Mouse (Mus musculus) MEL (cell line): ENCODE measurements around the gene Git1. TPM values are rescaled to one million over a fixed set of nuclear protein-coding genes. Genes with fewer than 3 reads are reported as not detected.
A peak's percentile ranks its signal among the peaks of the same experiment; 100 is the strongest.

ENCODE experiments used
- DNase-seq: peaks from one replicate; pipeline ENCODE4 v3.0.0; 2011; ENCODE audit warnings: low read depth, low spot score
- H3K27ac ChIP-seq: 2 replicates; pipeline ENCODE4 v1.5.1; 2012; ENCODE audit warnings: low read depth, mild to moderate bottlenecking, control low read depth, low read length, moderate library complexity; ENCODE audit not compliant: control insufficient read depth
- H3K27me3 ChIP-seq, 2 experiments: fragments of 150-350 bp in 1 of 2; sonication (generic) in 1 of 2; 2 replicates each; pipeline ENCODE4 v1.6.1; 2012; ENCODE audit warnings: low read length in 2 of 2, mild to moderate bottlenecking in 2 of 2, improper control_type of control experiment in 1 of 2, moderate library complexity in 1 of 2; ENCODE audit not compliant: insufficient read depth in 2 of 2, control insufficient read depth in 1 of 2
- H3K36me3 ChIP-seq, 2 experiments: 2 replicates each; pipeline ENCODE4 v1.6.1; 2012 to 2014; ENCODE audit warnings: low read length in 2 of 2, improper control_type of control experiment in 1 of 2, inconsistent platforms in 1 of 2, mild to moderate bottlenecking in 1 of 2; ENCODE audit not compliant: insufficient read depth in 2 of 2, control insufficient read depth in 1 of 2
- H3K4me1 ChIP-seq, 2 experiments: fragments of 150-350 bp in 1 of 2; sonication (generic) in 1 of 2; 2 replicates each; pipeline ENCODE4 v1.6.1; 2012; ENCODE audit warnings: low read length in 2 of 2, improper control_type of control experiment in 1 of 2, mild to moderate bottlenecking in 1 of 2; ENCODE audit not compliant: insufficient read depth in 2 of 2, control insufficient read depth in 1 of 2
- H3K4me3 ChIP-seq, 2 experiments: fragments of 150-350 bp in 1 of 2; sonication (generic) in 1 of 2; 2 replicates each; pipeline ENCODE4 v1.5.1; 2012; ENCODE audit warnings: low read depth in 2 of 2, low read length in 2 of 2, mild to moderate bottlenecking in 2 of 2, moderate library complexity in 2 of 2, control low read depth in 1 of 2, improper control_type of control experiment in 1 of 2; ENCODE audit not compliant: control insufficient read depth in 1 of 2, insufficient read depth in 1 of 2
- H3K79me2 ChIP-seq: 2 replicates; pipeline ENCODE4 v1.6.1; 2012; ENCODE audit warnings: mild to moderate bottlenecking, low read length, moderate library complexity; ENCODE audit not compliant: control insufficient read depth, poor library complexity, insufficient read depth
- H3K9ac ChIP-seq: 2 replicates; pipeline ENCODE4 v1.6.1; 2012; ENCODE audit warnings: low read depth, mild to moderate bottlenecking, control low read depth, low read length, moderate library complexity; ENCODE audit not compliant: control insufficient read depth, poor library complexity, severe bottlenecking
- H3K9me3 ChIP-seq: fragments of 150-350 bp; sonication (generic); replicated peaks from 2 replicates; pipeline ENCODE4 v1.6.1; 2012; ENCODE audit warnings: mild to moderate bottlenecking, low read length, improper control_type of control experiment, moderate library complexity; ENCODE audit not compliant: insufficient read depth
- BHLHE40 ChIP-seq: IDR thresholded peaks from 2 replicates; pipeline ENCODE4 v1.6.1; 2012; ENCODE audit warnings: low read depth, mild to moderate bottlenecking, inconsistent platforms, low read length, improper control_type of control experiment, borderline replicate concordance
- CHD1 ChIP-seq: IDR thresholded peaks from 2 replicates; pipeline ENCODE4 v1.6.1; 2012; ENCODE audit warnings: low read depth, mild to moderate bottlenecking, inconsistent platforms, low read length, improper control_type of control experiment
- CHD2 ChIP-seq: IDR thresholded peaks from 2 replicates; pipeline ENCODE4 v1.6.1; 2011; ENCODE audit warnings: low read length, improper control_type of control experiment
- ELF1 ChIP-seq: IDR thresholded peaks from 2 replicates; pipeline ENCODE4 v1.6.1; 2014; ENCODE audit warnings: low read depth, mild to moderate bottlenecking, inconsistent platforms, low read length, improper control_type of control experiment, moderate library complexity
- EP300 ChIP-seq, 2 experiments: IDR thresholded peaks; 2 replicates each; pipeline ENCODE4 v1.6.1; 2011; ENCODE audit warnings: improper control_type of control experiment in 2 of 2, low read length in 2 of 2, low read depth in 1 of 2, mild to moderate bottlenecking in 1 of 2
- GABPA ChIP-seq: IDR thresholded peaks from 2 replicates; pipeline ENCODE4 v1.6.1; 2012; ENCODE audit warnings: low read depth, mild to moderate bottlenecking, inconsistent platforms, low read length, improper control_type of control experiment, moderate library complexity
- JUND ChIP-seq: IDR thresholded peaks from 2 replicates; pipeline ENCODE4 v1.6.1; 2011; ENCODE audit warnings: low read depth, mild to moderate bottlenecking, improper control_type of control experiment, low read length
- MAX ChIP-seq: IDR thresholded peaks from 2 replicates; pipeline ENCODE4 v1.6.1; 2011; ENCODE audit warnings: low read length, improper control_type of control experiment
- MAZ ChIP-seq: IDR thresholded peaks from 2 replicates; pipeline ENCODE4 v1.6.1; 2012; ENCODE audit warnings: low read depth, mild to moderate bottlenecking, inconsistent platforms, low read length, improper control_type of control experiment
- MEF2A ChIP-seq: IDR thresholded peaks from 2 replicates; pipeline ENCODE4 v1.6.1; 2014; ENCODE audit warnings: low read depth, mild to moderate bottlenecking, inconsistent platforms, low read length, improper control_type of control experiment; ENCODE audit not compliant: poor library complexity, insufficient replicate concordance, severe bottlenecking; ENCODE audit errors: extremely low read depth
- MXI1 ChIP-seq: IDR thresholded peaks from 2 replicates; pipeline ENCODE4 v1.6.1; 2011; ENCODE audit warnings: mild to moderate bottlenecking, low read depth, low read length, improper control_type of control experiment
- MYC ChIP-seq: IDR thresholded peaks from 2 replicates; pipeline ENCODE4 v1.6.1; 2011; ENCODE audit warnings: low read depth, mild to moderate bottlenecking, low read length, improper control_type of control experiment, moderate library complexity
- NELFE ChIP-seq: IDR thresholded peaks from 2 replicates; pipeline ENCODE4 v1.6.1; 2011; ENCODE audit warnings: low read depth, low read length, improper control_type of control experiment
- NRF1 ChIP-seq: IDR thresholded peaks from 2 replicates; pipeline ENCODE4 v1.6.1; 2014; ENCODE audit warnings: low read depth, mild to moderate bottlenecking, inconsistent platforms, low read length, improper control_type of control experiment, moderate library complexity; ENCODE audit not compliant: poor library complexity, insufficient read depth, severe bottlenecking
- POLR2A ChIP-seq, 2 experiments: IDR thresholded peaks; 2 replicates each; pipeline ENCODE4 v1.6.1; 2011 to 2012; ENCODE audit warnings: low read length in 2 of 2, mild to moderate bottlenecking in 2 of 2, control low read depth in 1 of 2, improper control_type of control experiment in 1 of 2, low read depth in 1 of 2, moderate library complexity in 1 of 2; ENCODE audit not compliant: control insufficient read depth in 1 of 2, insufficient read depth in 1 of 2, poor library complexity in 1 of 2
- POLR2AphosphoS5 ChIP-seq: IDR thresholded peaks from 2 replicates; pipeline ENCODE4 v1.6.1; 2012; ENCODE audit warnings: low read depth, borderline replicate concordance, mild to moderate bottlenecking, inconsistent platforms, low read length, moderate library complexity, mixed read lengths
- RAD21 ChIP-seq: IDR thresholded peaks from 2 replicates; pipeline ENCODE4 v1.6.1; 2011; ENCODE audit warnings: mild to moderate bottlenecking, low read depth, low read length, improper control_type of control experiment
- SIN3A ChIP-seq: IDR thresholded peaks from 2 replicates; pipeline ENCODE4 v1.6.1; 2012; ENCODE audit warnings: low read length, improper control_type of control experiment, inconsistent platforms
- SMC3 ChIP-seq: IDR thresholded peaks from 2 replicates; pipeline ENCODE4 v1.6.1; 2011; ENCODE audit warnings: low read depth, low read length, improper control_type of control experiment
- TBP ChIP-seq: IDR thresholded peaks from 2 replicates; pipeline ENCODE4 v1.8.0; 2011; ENCODE audit warnings: low read depth, low read length, improper control_type of control experiment
- UBTF ChIP-seq: IDR thresholded peaks from 2 replicates; pipeline ENCODE4 v1.6.1; 2012; ENCODE audit warnings: low read depth, mild to moderate bottlenecking, inconsistent platforms, low read length, improper control_type of control experiment, moderate library complexity, borderline replicate concordance; ENCODE audit not compliant: insufficient read depth
- polyA plus RNA-seq, 2 experiments: library from polyadenylated mRNA; stranded (reverse) in 1 of 2; unstranded in 1 of 2; fragments of >175 nt in 1 of 2; fragments of >200 nt in 1 of 2; gene quantifications; 2 replicates each; pipeline versions ENCODE4 v1.2.1 to v1.2.4; 2012; ENCODE audit warnings: low replicate concordance in 2 of 2, low read depth in 1 of 2; ENCODE audit not compliant: insufficient read length in 2 of 2, insufficient read depth in 1 of 2, missing spikeins in 1 of 2
- total RNA-seq: library from RNA; depleted of rRNA; stranded (reverse); fragments of 300-350 nt; gene quantifications from 2 replicates; pipeline ENCODE4 v1.2.3, GENCODE M21; 2012

Gene Git1
- total and polyA plus RNA-seq, 3 experiments, result 33.1 to 81.4 TPM; not detected in 1

DNA sequence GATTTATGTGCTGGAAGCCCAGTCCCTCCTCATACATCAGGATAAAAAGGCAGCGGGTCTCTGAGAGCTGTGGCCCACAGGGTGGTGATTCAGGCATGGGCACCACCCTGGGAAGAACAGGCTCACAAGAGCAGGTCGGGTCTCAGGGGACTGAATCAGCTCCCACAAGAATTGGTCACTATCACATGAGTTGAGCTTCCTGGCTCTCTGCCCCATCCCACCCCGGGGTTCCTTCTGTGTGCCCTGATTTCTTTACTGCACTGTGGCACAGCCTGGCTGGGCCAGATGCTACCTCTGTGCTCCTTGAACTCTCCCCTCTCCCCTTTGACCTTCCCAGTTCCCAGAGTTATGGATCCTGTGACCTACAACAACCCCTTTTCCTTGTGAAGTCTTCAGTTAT lies 10.3 kb upstream of the Git1 start:
- Histone ChIP-seq H3K4me3 (no peak overlapping the region), H3K9me3 (no peaks in the 10 kb centered on the region), H3K9ac (no peak overlapping the region), H3K4me1 (peaks cover 0 to 16% of the 10 kb centered on the region in 2 experiments; a peak in 2 of 4 replicates), H3K79me2 (peaks cover 46% of the 10 kb centered on the region), H3K27ac (no peak overlapping the region), H3K36me3 (peaks cover 0 to 12% of the 10 kb centered on the region in 2 experiments; a peak in 2 of 4 replicates), H3K27me3 (no peaks in the 10 kb centered on the region)
- TF ChIP-seq MEF2A (no peak), TBP (no peak), MAX (no peak), POLR2A (IDR thresholded peaks at IDR 0.05; ENCODE audit: control insufficient read depth in 1 of 2, insufficient read depth in 1 of 2, low read depth in 1 of 2, low read length in 2 of 2, poor library complexity in 1 of 2) (no peak), JUND (no peak), SMC3 (no peak), MYC (no peak), SIN3A (no peak), NELFE (no peak), MXI1 (no peak), BHLHE40 (no peak), POLR2AphosphoS5 (no peak), UBTF (no peak), CHD1 (no peak), MAZ (no peak), NRF1 (no peak), ELF1 (no peak), CHD2 (no peak), EP300 (IDR thresholded peaks at IDR 0.05; ENCODE audit: low read depth in 1 of 2, low read length in 2 of 2) (no peak), RAD21 (no peak)
- no peak for DNase-seq

GRCm38 (mm10) chr11:77483510-77484255 lies 9.7 kb upstream of the Git1 start:
- H3K4me1 ChIP-seq, result peaks cover 0 to 22% of the 10 kb centered on the region in 2 experiments; a peak in 2 of 4 replicates
- TF ChIP-seq MYC, result no peak
- TF ChIP-seq GABPA, result no peak
- H3K4me3 ChIP-seq, result no peak overlapping the region
- H3K36me3 ChIP-seq, result peaks cover 0 to 17% of the 10 kb centered on the region in 2 experiments; a peak in 2 of 4 replicates
- H3K79me2 ChIP-seq, result peaks cover 52% of the 10 kb centered on the region
- DNase-seq, result peak; percentile 44
- no peak overlapping the region for H3K27ac ChIP-seq
- no peak overlapping the region for H3K9ac ChIP-seq
- no peaks in the 10 kb centered on the region for H3K27me3 ChIP-seq
- no peaks in the 10 kb centered on the region for H3K9me3 ChIP-seq
